Mouse (Mus musculus): ENCODE results near the gene Mysm1.
A peak's percentile ranks its signal among the peaks of the same experiment; 100 is the strongest.

The Mysm1 gene

DNA sequence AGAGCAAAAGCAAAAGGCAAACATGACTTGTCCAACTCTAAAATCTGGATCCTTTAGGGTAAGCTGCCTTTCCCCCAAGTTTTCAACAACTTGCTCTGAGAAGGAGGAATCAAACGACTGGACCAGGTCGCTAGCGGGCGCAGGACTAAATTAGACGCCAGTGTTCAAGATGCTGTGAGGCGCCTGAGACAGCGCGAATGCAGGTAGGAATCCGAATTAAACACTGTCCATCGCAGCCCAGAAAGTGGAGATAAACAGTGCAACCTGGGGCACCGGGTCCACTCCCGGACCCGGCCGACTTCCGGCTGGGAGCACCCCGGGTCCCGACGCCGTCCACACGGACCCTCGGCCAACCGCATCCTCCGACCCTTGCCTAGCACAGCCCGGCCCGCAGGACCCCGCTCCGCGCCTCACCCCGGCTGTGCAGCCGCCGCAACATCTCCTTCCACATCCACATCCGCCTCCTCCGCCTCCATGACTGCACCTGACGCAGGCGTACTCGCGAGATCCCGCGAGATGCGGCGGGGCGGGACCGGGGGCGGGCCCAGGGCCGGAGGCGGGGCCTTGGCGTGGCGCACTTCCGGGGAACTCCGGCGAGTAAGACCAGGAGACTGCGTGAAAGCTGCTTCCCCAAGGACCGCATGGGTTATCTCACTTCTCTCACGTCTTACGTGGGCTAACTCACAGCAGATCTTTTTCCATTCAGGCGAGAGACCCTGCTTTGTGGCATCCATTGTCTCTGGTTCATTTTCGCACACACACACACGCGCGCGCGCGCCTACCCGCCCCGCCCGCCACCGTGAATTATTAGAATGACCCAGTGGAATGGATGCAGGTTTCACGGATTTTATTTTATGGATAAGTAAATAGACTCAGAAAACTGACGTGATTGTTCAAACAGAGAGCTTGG, at the start of gene Mysm1:
TSS of gene Mysm1 (minus strand) at position 511 of the 910 bp plus-strand sequence.
- peak; percentile 90 for DNase-seq

DNA sequence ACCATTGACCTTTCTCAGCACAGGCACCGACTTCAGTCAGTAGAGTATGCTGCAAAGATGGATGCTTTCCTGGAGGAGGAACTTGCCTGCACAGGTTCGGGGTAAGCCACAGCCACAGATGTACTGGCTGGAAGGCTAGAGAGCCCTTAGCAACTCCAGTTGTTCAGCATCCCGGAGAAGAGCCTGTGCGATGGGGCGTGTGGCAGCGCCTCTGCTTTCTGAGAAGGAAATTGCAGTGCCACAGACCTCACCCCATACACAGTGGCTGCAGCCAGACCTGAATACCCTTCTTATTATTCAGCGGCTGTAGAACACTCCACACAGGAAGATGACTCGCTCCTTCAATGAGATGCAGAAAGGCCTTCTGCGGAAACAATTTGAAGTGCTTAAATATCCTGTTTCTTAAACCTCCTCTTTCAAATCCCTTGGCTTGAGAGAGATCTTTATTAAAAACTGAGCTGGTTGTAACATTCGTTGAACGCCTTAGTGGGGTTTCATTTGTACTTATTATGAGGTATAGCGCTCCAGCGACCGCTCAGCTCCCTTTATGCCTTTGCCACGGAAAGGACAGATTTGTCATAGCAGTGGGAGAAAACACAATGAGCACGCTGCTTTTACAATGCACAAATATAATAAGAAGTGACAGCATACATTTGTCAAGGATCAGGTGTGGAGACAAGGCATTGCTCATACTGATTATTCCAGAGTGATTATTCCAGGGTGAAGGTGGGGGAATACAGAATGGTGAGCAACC, 47.1 kb upstream of the Mysm1 start:
- no peak for DNase-seq

DNA sequence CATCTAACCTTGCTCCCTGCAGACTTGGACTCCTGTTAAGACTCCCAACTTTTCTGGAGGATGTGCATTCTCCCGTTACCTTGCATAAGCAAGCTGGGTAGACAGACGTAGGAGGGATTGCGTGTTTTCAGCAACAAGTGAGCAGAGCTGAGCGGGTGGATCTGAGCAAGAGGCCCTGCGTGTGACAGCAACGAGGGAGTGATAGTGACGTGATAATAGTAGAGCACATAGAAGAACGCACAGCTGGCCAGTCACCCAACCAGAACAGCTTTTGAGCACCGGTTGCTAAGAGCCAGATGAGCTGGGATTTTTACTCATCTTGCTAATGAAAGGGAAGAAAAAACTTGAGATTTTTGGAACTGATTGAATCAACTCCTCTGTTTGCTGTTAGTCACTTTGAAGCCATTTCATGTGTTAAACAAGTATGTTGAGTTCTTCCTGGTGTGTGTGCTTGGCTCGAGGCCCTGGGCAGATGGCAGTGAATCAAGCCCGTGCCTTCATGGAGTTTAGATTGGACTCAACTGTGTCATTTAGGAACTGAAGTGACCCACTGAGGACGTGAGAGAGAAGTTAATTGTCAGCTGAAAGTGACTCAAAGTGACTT, 44.6 kb upstream of the Mysm1 start:
- DNase-seq = no peak

DNA sequence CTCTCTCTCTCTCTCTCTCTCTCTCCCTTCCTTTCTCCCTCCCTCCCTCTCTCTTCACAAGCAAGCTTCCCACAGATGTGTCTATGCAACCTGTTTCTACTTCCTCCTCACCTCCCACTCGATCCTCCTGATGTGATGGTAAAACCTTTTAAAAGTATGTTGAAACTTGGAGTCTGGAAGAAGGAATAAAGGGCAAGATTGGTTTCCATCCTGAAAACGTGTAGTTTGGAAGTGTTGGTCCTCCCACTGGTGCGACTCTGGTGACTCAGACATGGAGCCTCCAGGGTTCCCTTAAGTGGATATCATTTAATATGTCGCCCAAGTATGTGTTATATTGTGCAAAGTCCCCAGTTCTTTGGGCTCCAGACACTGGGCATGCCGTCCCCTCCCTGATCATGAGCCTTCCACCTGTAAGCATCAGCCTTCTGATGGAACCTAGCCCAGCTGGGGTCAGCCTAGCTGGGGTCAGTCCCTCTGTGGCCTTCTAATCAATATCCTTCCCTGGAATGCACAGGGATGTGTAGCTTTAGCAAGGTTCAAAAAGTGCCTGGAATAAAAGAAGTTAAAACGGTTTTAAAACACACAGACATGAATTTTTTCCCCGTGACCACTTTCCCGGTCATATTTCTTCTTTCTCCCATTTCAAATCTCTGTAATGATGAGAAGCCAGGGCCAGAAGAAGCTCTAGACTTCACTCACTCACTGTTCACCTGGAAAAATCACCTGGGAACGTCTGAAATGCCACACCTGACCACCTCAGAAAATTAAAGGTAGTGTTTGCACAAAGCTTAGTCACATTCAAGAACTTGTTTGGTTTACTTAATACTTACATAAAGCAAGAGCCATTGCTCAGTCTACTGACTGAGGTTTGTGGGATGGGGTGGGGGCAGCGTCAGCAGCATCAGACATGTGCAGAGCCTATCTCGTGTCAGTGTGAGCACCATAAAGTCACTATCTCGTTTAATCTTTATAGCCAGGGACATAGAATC, 43.0 kb upstream of the Mysm1 start:
- DNase-seq = no peak

DNA sequence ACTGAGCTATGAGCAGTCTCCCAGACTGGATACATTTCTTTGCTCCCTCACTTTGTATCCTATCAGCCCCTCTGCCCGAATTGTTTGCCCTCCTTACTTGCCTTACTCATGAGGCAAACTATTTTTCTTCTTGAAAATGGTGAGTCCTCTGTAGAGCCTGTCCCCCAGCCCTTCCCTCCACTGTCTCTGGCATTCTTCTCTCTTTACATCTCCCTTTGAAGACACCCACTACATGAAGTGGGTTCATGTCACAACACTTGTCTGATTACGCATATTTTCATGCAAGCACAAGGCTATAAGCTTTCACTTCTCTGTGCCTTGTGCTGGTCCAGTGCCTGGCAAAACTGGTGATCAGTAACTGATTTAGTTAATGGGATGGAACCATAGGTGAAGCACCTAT, 41.3 kb upstream of the Mysm1 start:
- no peak for DNase-seq

DNA sequence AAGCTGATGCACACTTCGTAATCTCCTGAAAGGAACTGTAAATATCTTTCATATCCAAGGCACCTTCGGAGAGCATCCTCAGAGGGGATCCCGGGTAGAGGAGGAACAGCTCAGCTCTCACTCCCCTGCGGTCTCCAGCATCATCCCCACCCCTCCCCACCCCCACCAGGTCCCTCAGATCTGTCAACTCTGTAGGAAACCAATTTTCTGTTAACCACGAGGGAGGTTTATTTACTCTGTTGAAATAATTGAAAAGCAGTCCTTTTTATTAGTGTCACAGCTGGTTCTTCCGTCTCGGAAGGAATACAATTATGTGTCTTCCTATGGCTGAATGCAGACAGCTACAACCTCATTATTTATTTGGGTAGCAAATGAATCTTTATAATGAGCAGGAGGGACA, 39.3 kb upstream of the Mysm1 start:
- no peak for DNase-seq

DNA sequence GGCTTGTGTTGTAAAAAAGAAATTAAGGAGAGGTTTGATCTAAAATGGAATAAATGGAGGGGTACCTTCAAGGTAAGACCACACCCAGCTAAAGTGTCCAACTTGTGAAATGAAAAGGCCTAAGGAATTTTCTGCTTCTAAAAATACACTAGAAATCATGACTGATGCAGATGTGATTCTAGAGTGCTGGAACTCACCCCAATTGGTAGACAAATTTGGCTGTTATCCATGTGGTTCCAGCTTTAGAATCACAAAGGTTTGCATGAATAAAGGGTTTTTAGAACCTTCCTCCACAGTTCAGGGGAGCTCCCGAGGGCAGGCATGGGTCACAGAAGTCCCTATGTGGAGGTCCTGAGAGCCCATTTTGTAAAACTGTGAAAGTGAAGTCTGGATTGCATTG, 33.8 kb upstream of the Mysm1 start:
- DNase-seq = no peak

DNA sequence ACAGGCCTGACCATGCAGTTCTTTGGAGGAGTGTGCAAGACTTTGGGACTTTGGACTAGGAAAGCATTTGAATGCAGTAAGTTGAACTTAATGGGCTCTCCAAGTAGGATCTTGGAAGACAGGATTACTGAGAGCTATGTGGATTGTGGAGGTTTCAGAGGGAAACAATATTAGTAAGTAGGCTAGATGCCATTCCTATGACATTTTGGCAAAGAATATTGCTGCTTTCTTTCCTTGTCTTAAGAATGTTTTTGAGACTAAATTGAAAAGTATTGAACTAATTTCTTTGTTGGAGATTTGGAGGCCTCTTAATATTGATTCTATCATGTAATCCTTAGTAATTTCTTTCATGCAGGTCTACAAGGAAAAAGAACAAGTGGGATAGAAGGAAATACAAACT, 33.4 kb upstream of the Mysm1 start:
- no peak for DNase-seq

DNA sequence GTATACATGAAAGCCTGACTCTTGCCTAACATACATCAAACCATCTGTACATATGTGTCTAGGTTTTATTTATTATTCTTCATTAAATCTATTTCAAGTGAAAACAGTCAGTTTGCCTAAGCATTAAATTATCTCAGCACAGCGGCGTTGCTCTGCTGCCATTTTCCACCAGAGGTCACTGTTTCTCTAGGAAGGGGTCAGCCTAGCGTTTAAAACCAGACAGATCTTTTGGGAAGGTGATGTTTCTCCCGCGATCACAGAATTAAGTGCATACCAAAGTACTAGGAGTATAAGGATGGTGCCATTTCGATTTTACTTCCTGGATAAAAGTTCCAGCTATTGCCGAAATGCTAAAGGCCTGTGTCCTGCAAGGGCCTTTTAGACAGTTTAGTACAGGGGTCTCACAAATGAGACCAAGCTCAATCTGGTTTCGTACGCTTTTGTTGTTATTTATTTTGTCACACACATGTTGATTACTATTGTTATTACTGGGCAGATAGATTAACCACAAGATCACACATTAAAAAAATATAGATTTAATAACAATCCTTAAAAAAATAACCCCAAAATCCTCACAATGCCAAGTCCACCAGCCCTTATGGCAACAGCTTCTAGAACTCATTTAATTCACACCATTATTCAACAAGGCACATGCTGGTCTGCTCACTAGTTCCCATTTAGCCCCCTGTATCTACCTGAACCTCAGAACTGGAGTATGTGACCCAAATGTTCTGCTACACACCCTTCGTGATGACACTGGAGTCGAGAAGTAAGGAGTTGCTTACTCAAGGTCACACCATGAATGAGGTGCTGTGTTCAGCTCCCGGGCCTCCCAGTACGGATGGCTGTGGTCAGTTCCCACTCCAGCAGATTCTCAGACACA, 29.5 kb upstream of the Mysm1 start:
- peak; percentile 59 for DNase-seq

DNA sequence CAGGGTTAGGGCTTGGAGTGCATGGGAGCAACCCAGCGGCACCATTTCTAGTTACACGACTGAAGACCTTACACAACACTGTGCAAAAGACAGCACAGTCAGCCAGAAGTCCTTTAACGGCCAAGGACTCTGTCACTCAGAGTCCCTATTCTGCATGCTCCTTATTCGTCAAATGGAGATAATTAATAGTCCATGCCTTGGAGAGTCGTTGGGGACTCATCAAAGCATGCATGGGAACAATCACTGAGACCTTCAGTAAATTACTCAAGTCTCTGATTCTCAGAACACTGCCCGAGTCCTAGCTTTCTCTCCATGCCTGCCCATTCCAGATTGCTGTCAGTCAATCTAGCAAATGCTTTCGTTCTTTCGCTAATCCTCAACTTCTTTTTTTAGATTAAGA, 28.9 kb upstream of the Mysm1 start:
- no peak for DNase-seq

DNA sequence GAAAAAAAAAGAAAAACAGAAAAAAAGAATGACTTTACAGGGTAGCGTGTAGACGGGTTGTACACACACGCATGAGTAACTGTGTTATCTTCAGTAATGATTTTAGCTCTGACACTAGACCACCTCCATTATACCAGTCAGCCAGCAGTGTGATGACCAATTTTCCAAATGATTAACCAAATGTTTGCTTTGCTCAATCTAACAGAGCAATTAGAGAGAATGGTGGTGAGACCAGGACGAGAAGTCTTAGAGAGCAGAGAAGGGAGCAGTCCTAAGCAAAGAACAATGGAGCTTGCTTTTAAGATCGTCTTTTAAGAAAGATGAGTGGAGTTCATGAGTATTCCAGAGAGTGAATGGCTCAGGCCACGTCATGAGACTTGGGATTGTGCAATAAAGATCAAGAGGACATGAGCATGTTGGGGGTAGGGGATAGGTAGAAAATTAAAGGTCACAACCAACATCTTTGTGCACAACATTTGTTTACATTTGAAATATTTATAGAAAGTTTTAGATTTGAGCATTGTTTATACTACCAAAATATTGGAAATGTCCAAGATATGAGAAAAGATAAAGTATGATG, 26.4 kb upstream of the Mysm1 start:
- DNase-seq = no peak

DNA sequence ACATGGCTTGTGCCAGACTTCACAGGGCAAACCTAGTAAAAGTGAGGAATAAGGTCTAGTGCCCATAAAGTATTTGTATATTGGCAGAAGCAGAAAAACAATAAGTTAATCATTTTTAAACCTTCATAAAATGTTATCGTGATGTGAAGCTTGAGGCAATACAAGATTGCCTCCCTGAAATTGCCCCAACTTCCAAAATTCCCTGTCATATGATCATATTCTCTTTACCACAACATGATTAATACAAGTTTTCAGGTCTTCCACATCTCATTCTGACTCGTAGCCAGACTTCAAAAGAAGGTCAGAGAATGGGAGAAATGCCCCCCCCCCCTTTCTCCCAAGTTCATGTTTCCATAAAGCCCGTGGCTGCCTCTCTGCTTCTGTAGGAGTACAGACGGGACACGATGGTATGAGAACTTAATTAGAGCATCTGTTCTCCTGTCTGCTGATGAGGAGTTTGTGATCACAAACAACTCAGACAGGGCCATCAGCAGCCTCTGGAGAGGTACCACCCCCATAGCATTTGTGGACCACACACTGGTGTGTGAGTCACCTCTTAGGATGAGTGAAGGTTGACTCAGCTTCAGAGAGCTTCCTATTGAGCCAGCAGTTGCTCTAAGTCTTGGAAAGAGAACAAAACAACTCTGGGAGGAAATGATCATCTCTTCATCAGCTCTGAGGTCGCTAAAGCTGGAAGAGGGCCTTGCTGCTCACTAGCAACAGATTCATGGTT, 22.3 kb upstream of the Mysm1 start:
- no peak for DNase-seq

DNA sequence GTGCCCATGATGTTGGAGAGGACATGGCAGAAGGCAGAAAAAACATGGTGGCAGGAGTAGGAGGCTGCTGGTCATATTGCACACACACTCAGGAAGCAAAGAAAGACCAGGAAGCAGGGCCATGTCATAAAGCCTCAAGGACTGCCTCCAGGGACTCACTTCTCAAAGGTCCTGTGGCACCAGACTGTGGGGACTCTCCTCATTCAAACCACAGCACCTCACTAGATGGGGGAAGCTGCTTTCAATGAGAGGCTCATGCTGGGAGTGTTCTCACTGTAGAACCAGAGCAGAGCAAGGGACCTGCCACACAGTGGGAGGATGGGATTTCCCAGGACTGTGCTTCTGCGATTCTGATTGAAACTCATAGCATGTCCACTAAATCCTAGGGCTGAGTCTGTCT, 21.2 kb upstream of the Mysm1 start:
- no peak for DNase-seq

DNA sequence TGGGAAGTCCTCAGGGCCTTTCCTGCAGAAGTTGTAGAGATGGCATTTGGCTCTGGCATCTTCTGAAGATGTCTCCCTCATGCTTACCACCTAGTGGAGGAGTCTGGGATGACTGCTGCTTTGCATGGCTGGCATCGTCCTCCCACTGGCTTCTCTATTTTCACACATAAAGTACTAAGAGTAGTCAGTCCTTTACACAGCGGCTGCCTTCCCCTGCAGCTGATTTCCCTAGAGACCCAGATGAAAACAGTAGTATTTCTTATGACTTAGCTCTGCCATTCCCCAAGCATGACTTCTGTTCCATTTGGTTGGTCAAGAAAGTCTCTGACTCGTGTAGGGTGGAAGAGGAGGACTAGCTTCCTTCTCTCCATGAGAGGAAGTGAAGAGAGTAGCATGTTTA, 20.3 kb upstream of the Mysm1 start:
- DNase-seq = no peak

DNA sequence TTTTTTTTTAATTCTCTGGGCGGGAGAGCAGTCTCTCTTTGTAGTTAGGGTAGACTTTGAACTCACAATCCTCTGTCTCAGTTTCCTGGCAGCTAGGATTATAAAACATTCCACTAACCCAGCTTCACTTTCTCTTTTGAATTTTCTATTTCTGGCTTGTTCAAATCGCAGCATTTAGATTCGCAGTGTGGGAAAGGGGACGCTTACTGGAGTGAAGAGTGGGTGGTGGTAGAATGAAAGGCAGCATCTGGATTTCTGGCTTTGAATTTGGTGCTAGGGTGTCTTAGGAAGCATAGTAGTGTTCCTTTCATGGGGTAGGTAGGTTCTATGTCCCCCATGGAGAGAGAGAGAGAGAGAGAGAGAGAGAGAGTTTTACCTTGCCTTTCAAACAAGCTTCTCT, 17.0 kb upstream of the Mysm1 start:
- DNase-seq = no peak

DNA sequence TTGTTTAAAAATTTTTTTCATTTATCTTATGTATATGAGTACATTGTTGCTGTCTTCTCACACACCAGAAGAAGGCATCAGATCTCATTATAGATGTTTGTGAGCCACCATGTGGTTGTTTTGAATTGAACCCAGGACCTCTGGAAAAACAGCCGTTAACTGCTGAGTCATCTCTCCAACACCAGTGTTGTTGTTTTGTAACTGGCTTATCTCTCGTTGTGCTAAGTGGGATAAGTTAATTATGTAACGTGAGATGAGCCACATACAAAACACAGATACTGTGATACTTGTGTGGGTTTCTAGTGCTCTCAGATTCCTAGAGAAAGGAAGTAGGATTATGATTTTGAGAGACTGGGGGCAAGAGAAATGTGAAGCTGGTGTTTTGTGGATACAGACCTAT, 11.3 kb upstream of the Mysm1 start:
- DNase-seq = no peak

DNA sequence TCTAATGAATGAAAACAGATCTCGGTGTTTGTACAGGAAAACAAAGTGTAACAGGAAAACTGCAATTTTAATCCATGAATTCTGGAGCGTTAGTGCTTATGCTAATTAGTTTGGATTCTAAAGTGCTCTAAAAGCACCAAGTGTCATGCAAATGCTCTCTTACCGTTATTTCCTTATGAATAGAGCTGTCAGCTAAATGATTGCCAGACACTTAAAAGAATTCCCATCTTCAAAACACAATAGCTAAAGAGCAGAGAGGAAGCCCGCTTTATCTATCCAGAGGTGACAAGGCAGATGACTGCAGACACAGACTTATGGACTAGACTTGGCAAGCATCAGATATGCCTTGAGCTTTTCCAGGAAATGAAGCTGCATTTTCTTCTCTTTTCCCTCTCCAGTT, 8.8 kb upstream of the Mysm1 start:
- DNase-seq = no peak

DNA sequence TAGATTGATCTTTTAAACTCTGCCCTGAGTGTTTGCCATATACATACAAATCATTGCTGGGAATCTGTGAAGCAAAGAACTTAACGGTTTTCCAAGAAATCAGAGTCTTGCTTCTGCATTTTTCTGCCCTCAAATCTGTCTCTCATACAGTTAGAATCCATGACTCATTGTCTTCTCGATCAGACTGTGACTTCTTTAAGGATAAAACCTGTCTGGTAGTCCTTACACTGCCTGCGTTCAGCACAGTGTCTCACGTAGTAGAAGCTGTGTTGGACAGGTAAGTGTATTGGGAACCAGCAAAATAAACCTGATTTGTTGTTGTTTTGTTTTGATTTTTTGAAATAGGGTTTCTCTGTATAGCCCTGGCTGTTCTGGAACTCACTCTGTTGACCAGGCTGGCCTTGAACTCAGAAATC, 608 bp upstream of the Mysm1 start:
- DNase-seq = no peak

DNA sequence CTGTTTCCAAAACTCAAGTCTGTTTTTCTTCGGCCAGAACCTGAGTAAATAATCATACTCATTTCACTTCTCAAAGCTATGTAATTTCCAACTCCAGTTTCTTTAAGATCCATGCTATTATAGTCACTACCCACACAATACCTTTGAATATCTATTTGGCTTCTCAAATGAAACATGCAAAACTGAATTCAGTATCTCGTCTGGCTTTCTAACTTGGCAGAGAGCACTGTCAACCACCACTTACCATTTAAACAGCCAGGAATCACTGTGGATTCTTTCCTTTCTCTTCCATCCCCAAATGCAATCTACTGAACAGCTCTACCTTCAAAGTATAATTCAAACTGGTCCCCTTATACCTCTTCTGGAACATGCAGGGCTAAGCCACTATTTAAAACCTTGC, 5.6 kb downstream of the Mysm1 start:
- DNase-seq = no peak

DNA sequence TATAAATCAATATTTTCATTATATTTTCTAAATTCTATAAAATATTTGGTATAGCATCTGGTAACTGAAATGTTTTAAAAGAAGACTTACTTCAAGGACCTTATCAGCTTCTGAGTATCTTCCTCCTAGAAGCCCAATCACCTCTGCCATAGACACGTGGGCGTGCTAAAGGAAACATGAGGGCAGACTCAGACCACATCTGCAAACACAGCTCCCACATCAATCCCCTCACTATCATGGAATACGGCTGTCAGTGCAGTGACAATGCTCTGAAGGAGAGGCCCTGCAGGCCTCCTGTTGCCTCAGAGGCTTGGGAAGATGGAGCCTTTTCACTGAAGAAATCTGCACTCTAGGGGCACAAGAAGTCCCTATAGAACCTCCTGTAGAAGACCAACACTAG, 26.1 kb downstream of the Mysm1 start:
- DNase-seq = no peak

Measured in cerebellum, adult 11 months (tissue).